Mouse (Mus musculus): ENCODE results near the gene Tmed4. TPM values are rescaled to one million over a fixed set of nuclear protein-coding genes. Genes with fewer than 3 reads are reported as not detected.
A peak's percentile ranks its signal among the peaks of the same experiment; 100 is the strongest.

The Tmed4 gene
- polyA plus RNA-seq, 1 experiment from 2014 or later: 114 TPM

DNA sequence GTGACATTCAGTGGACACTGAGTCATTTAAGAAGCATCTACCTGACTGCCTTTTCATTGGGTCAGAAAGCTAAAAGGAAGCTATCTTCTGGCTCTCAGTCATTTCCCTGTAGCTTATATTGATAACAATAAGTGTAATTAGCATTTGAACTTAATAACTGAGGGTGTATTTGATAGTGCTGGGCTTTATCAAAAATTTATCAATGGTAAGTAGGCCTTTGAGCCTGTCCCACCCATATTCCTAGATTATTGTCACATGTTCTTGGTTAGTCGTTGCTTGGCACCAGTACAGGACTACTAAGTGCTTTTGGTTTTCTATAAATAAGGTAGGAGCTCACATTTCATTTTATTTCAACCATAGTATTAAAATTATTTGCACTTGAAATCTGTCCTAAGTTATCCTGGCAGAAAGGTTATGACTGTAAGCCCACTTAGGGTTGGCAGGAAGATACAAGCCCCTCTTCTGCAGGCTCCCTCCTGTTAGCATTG is 31.3 kb upstream of the Tmed4 start:
- no peaks in the 10 kb centered on the region for H3K4me1 ChIP-seq (ENCODE audit: control insufficient read depth, insufficient read depth, low read length)
- 93% methylated on average over 1 of the region's 1 CpGs for WGBS
- H3K9ac ChIP-seq (ENCODE audit: low read length): no peak overlapping the region
- DNase-seq (ENCODE audit: low spot score) (no peak), ATAC-seq (ENCODE audit: insufficient number of reproducible peaks, low FRiP score, low TSS enrichment, low read depth) (no peak)
- no peak overlapping the region for H3K27ac ChIP-seq (replicated peaks; ENCODE audit: low read depth, low read length)
- H3K4me3 ChIP-seq (ENCODE audit: low read depth, low read length): no peak overlapping the region
- no peaks in the 10 kb centered on the region for H3K9me3 ChIP-seq (ENCODE audit: control insufficient read depth, low read length)
- no peak overlapping the region for H3K4me2 ChIP-seq (ENCODE audit: low read depth, severe bottlenecking)
- H3K27me3 ChIP-seq (ENCODE audit: control insufficient read depth, insufficient read depth, low read length): no peaks in the 10 kb centered on the region
- H3K36me3 ChIP-seq (ENCODE audit: control insufficient read depth, insufficient read depth, low read length): peaks cover 3% of the 10 kb centered on the region; the same call in 1 of the 2 replicates

DNA sequence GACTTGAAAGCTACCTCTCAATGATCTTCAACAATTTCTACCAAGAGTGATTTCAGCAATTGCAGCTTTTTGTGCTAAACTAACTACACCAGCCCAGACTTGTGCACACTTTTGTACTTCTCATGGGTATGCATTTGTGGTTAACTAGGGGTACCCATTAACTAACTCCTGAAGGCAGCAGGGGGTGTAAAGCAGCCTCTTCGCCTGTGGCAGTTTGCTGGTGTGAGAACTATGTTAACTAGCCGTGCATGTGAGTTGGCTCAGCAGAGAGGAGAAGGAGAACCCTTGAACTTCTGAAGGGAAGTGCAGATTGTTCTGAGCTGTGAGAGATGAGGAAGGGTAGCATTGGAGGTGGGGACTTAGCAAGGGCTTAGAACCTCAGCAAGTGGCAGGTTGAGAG is 28.1 kb upstream of the Tmed4 start:
- no peak overlapping the region for H3K4me3 ChIP-seq (ENCODE audit: low read depth, low read length)
- no peaks in the 10 kb centered on the region for H3K9me3 ChIP-seq (ENCODE audit: control insufficient read depth, low read length)
- no peak overlapping the region for H3K9ac ChIP-seq (ENCODE audit: low read length)
- no peak overlapping the region for H3K4me2 ChIP-seq (ENCODE audit: low read depth, severe bottlenecking)
- DNase-seq (ENCODE audit: low spot score) (no peak), ATAC-seq (ENCODE audit: insufficient number of reproducible peaks, low FRiP score, low TSS enrichment, low read depth) (no peak)
- H3K27ac ChIP-seq (replicated peaks; ENCODE audit: low read depth, low read length): no peak overlapping the region
- WGBS: 77% methylated on average over 2 of the region's 2 CpGs
- no peaks in the 10 kb centered on the region for H3K27me3 ChIP-seq (ENCODE audit: control insufficient read depth, insufficient read depth, low read length)
- H3K4me1 ChIP-seq (ENCODE audit: control insufficient read depth, insufficient read depth, low read length): no peaks in the 10 kb centered on the region
- peaks cover 4% of the 10 kb centered on the region; the same call in 1 of the 2 replicates for H3K36me3 ChIP-seq (ENCODE audit: control insufficient read depth, insufficient read depth, low read length)

DNA sequence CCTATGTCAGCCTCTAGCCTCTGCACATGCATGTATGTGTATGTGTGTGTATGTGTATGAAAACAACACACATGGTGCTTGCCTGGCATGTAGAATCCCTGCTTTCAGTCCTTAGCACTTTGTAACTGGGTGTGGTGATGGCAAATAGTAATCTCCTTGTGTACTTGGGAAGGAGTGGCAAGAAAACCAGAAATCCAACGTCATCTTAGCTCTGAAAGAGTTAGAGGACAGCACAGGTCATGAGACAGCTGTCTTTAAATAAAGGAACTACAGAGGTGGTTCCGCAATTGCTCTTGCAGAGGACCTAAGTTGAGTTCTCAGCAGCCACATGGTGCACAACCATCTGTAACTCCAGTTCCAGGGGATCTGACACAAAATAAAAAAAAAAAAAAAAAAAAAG is 24.8 kb upstream of the Tmed4 start:
- no peak overlapping the region for H3K27ac ChIP-seq (replicated peaks; ENCODE audit: low read depth, low read length)
- no peak for ATAC-seq (ENCODE audit: insufficient number of reproducible peaks, low FRiP score, low TSS enrichment, low read depth)
- H3K36me3 ChIP-seq (ENCODE audit: control insufficient read depth, insufficient read depth, low read length): peaks cover 9% of the 10 kb centered on the region; the same call in 1 of the 2 replicates
- H3K9me3 ChIP-seq (ENCODE audit: control insufficient read depth, low read length): no peaks in the 10 kb centered on the region
- no peaks in the 10 kb centered on the region for H3K4me1 ChIP-seq (ENCODE audit: control insufficient read depth, insufficient read depth, low read length)
- DNase-seq (ENCODE audit: low spot score): no peak
- WGBS: 88% methylated on average over 2 of the region's 2 CpGs
- no peak overlapping the region for H3K4me2 ChIP-seq (ENCODE audit: low read depth, severe bottlenecking)
- no peak overlapping the region for H3K4me3 ChIP-seq (ENCODE audit: low read depth, low read length)
- H3K9ac ChIP-seq (ENCODE audit: low read length): no peak overlapping the region
- H3K27me3 ChIP-seq (ENCODE audit: control insufficient read depth, insufficient read depth, low read length): no peaks in the 10 kb centered on the region

DNA sequence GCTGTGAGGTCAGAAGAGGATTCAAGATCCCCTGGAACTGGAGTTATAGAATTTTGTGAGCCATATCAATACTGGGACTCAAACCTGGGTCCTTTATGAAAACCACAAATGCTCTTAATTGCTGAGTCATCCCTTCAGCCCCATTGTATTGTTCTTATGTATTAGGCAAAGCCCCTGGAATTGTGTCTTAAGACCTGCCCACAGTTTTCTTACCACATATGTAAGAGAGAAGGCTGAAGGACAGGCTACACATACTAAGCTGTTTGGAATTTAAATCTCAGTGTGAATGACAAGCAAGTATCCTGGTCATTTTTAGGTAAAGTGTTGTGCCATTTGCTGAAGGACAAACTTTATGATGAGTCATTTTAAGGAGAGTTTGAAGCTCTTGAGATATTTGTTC is 21.4 kb upstream of the Tmed4 start:
- H3K27me3 ChIP-seq (ENCODE audit: control insufficient read depth, insufficient read depth, low read length): no peaks in the 10 kb centered on the region
- H3K36me3 ChIP-seq (ENCODE audit: control insufficient read depth, insufficient read depth, low read length): peaks cover 9% of the 10 kb centered on the region; the same call in 1 of the 2 replicates
- H3K27ac ChIP-seq (replicated peaks; ENCODE audit: low read depth, low read length): no peak overlapping the region
- H3K9ac ChIP-seq (ENCODE audit: low read length): no peak overlapping the region
- ATAC-seq (ENCODE audit: insufficient number of reproducible peaks, low FRiP score, low TSS enrichment, low read depth) (no peak), DNase-seq (ENCODE audit: low spot score) (no peak)
- no peaks in the 10 kb centered on the region for H3K4me1 ChIP-seq (ENCODE audit: control insufficient read depth, insufficient read depth, low read length)
- no peak overlapping the region for H3K4me2 ChIP-seq (ENCODE audit: low read depth, severe bottlenecking)
- no peak overlapping the region for H3K4me3 ChIP-seq (ENCODE audit: low read depth, low read length)
- H3K9me3 ChIP-seq (ENCODE audit: control insufficient read depth, low read length): no peaks in the 10 kb centered on the region

DNA sequence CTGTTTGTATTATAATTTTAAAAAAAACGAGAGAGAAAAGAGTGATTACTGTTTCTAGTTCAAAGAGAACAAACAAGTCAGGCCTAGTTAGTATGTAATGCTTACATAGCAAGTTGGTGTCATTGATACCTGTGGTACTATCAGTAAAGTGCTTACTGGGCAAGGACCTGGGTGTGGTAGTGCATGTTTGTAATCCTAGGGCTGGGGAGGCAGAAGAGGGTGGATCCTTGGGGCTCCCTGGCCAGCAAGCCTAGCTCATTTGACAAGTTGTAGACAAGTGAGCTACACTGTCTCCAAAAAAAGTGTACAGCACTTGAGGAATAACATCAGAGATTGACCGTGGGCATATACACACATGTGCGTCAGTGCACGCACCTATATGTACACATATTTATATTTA is 20.0 kb upstream of the Tmed4 start:
- H3K9me3 ChIP-seq (ENCODE audit: control insufficient read depth, low read length): no peaks in the 10 kb centered on the region
- 92% methylated on average over 4 of the region's 4 CpGs for WGBS

DNA sequence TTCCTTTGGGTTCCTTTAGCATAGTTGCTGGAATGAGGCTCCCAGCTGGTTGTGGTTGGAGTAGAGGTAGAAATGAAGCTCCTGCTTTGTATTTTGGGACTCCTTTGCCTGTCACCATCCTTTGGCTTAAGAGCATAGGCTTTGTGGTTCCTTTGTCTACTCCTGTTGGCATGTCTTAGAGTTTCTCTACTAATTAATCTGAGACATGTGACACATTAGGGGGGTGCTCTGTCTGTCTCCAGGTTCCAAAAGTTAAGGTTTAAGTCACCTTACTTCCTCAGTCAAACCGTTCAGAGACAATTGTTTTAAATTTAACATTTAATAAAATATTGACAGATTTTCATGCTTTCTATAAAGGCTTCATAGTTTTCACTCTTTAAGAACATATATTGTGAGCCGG is 18.9 kb upstream of the Tmed4 start:
- H3K27ac ChIP-seq (replicated peaks; ENCODE audit: low read depth, low read length): no peak overlapping the region
- H3K36me3 ChIP-seq (ENCODE audit: control insufficient read depth, insufficient read depth, low read length): peaks cover 9% of the 10 kb centered on the region; the same call in 1 of the 2 replicates
- H3K27me3 ChIP-seq (ENCODE audit: control insufficient read depth, insufficient read depth, low read length): no peaks in the 10 kb centered on the region
- H3K4me1 ChIP-seq (ENCODE audit: control insufficient read depth, insufficient read depth, low read length): no peaks in the 10 kb centered on the region
- no peak overlapping the region for H3K4me2 ChIP-seq (ENCODE audit: low read depth, severe bottlenecking)
- ATAC-seq (ENCODE audit: insufficient number of reproducible peaks, low FRiP score, low TSS enrichment, low read depth): no peak
- H3K9me3 ChIP-seq (ENCODE audit: control insufficient read depth, low read length): no peaks in the 10 kb centered on the region
- 95% methylated on average over 2 of the region's 2 CpGs for WGBS
- no peak overlapping the region for H3K4me3 ChIP-seq (ENCODE audit: low read depth, low read length)
- no peak for DNase-seq (ENCODE audit: low spot score)
- H3K9ac ChIP-seq (ENCODE audit: low read length): no peak overlapping the region

More for the DNA sequence above, 20.0 kb upstream of the Tmed4 start:
- Histone ChIP-seq H3K36me3 (ENCODE audit: control insufficient read depth, insufficient read depth, low read length) (peaks cover 9% of the 10 kb centered on the region; the same call in 1 of the 2 replicates), H3K27ac (replicated peaks; ENCODE audit: low read depth, low read length) (no peak overlapping the region), H3K4me3 (ENCODE audit: low read depth, low read length) (no peak overlapping the region), H3K4me1 (ENCODE audit: control insufficient read depth, insufficient read depth, low read length) (no peaks in the 10 kb centered on the region), H3K27me3 (ENCODE audit: control insufficient read depth, insufficient read depth, low read length) (no peaks in the 10 kb centered on the region), H3K9ac (ENCODE audit: low read length) (no peak overlapping the region), H3K4me2 (ENCODE audit: low read depth, severe bottlenecking) (no peak overlapping the region)
- DNase-seq (ENCODE audit: low spot score) (no peak), ATAC-seq (ENCODE audit: insufficient number of reproducible peaks, low FRiP score, low TSS enrichment, low read depth) (no peak)

DNA sequence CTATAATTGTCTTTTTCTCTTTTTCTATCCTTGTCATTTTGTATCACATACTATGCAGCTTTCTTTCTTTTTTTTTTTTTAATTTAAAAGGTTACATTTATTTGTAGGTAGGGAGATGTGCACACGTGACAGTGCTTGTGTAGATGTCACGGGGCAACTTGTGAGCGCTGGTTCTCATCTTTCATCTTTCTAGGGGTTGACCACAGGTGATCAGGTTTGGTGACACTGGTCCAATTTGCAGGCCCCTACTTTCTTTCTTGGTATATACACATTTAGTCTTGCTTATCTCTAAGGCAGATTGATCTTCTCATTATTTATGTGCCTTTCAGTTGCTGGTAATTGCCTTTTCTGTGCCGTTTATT is 18.3 kb upstream of the Tmed4 start:
- H3K4me3 ChIP-seq (ENCODE audit: low read depth, low read length): no peak overlapping the region
- H3K27me3 ChIP-seq (ENCODE audit: control insufficient read depth, insufficient read depth, low read length): no peaks in the 10 kb centered on the region
- H3K4me1 ChIP-seq (ENCODE audit: control insufficient read depth, insufficient read depth, low read length): no peaks in the 10 kb centered on the region
- no peaks in the 10 kb centered on the region for H3K9me3 ChIP-seq (ENCODE audit: control insufficient read depth, low read length)
- peak overlapping the region; percentile 59; the same call in 1 of the 2 replicates for H3K4me2 ChIP-seq (ENCODE audit: low read depth, severe bottlenecking)
- no peak overlapping the region for H3K27ac ChIP-seq (replicated peaks; ENCODE audit: low read depth, low read length)
- H3K36me3 ChIP-seq (ENCODE audit: control insufficient read depth, insufficient read depth, low read length): peaks cover 5% of the 10 kb centered on the region; the same call in 1 of the 2 replicates
- 97% methylated on average over 4 of the region's 4 CpGs for WGBS
- no peak overlapping the region for H3K9ac ChIP-seq (ENCODE audit: low read length)
- ATAC-seq (ENCODE audit: insufficient number of reproducible peaks, low FRiP score, low TSS enrichment, low read depth) (no peak), DNase-seq (ENCODE audit: low spot score) (no peak)

DNA sequence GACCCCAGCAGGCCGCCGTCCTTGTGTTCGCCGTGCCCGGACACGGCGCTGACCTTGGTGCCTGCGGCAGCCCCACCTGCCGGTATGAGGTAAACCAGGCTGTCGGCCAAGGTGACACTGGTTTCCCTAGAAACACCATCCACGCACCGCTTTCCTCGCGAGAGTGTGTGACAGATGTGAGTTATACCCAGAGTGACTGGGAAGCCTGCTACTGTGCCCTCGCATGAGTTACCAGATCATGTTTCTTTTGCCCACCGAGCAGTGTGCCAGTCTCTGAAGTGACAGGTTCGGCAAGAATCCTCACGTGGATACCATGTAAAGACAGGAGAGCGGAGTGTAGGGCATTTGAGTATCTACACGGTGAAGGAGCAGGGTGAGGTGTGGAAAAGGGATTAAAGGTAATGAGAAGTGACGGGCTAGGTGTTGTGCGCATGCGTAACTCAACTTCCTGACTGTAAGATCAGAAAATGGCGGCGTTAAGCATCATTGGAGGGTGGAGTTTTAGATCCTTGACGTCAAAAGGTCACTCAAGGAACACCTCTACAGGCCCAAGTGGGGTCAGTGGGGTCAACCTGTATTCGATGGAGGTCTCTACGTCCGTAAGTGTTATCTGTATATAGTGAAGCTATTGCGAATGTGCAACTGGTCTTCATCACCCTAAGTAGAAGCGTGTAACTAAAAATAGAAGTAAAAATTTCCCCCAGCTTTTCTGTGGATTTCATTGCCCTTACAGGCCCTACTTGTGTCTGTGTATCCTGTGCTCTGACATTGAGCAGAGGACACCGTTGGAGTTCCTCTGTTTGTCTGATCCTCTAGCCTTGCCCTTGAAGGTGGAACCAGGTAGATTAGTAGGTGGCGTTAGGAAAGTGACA is 17.7 kb upstream of the Tmed4 start:
- H3K4me1 ChIP-seq (ENCODE audit: control insufficient read depth, insufficient read depth, low read length): no peaks in the 10 kb centered on the region
- WGBS: 19% methylated on average over 33 of the region's 33 CpGs
- DNase-seq (ENCODE audit: low spot score) (no peak), ATAC-seq (ENCODE audit: insufficient number of reproducible peaks, low FRiP score, low TSS enrichment, low read depth) (peak; percentile 22)
- H3K27me3 ChIP-seq (ENCODE audit: control insufficient read depth, insufficient read depth, low read length): no peaks in the 10 kb centered on the region
- H3K4me2 ChIP-seq (ENCODE audit: low read depth, severe bottlenecking): peak overlapping the region; percentile 59
- H3K27ac ChIP-seq (replicated peaks; ENCODE audit: low read depth, low read length): peak overlapping the region; percentile 9; the same call in 1 of the 2 replicates
- H3K9ac ChIP-seq (ENCODE audit: low read length): peak overlapping the region; percentile 49
- no peaks in the 10 kb centered on the region for H3K9me3 ChIP-seq (ENCODE audit: control insufficient read depth, low read length)
- H3K4me3 ChIP-seq (ENCODE audit: low read depth, low read length): peak overlapping the region; percentile 60
- peaks cover 4% of the 10 kb centered on the region; the same call in 1 of the 2 replicates for H3K36me3 ChIP-seq (ENCODE audit: control insufficient read depth, insufficient read depth, low read length)
